Mouse (Mus musculus) lung, adult 2 months (tissue): ENCODE data around the gene Usp32. TPM values are rescaled to one million over a fixed set of nuclear protein-coding genes. Genes with fewer than 3 reads are reported as not detected.

ENCODE experiments used
- DNase-seq: peaks from one replicate; pipeline ENCODE4 v3.0.0; 2022
- H3K4me1 ChIP-seq: fragments of 200-500 bp; 2 replicates; pipeline ENCODE4 v1.6.1; 2011; ENCODE audit warnings: low read length; ENCODE audit not compliant: control insufficient read depth, insufficient read depth
- H3K4me3 ChIP-seq: fragments of 200-500 bp; replicated peaks from 2 replicates; pipeline ENCODE3; 2011; ENCODE audit warnings: low read depth, mild to moderate bottlenecking, control low read depth, low read length; ENCODE audit errors: extremely low read depth
- CTCF ChIP-seq: fragments of 200-500 bp; IDR thresholded peaks from 2 replicates; pipeline ENCODE4 v1.5.1; 2011; ENCODE audit warnings: mild to moderate bottlenecking, low read length, control low read depth; ENCODE audit not compliant: insufficient read depth
- POLR2A ChIP-seq: fragments of 200-500 bp; IDR thresholded peaks from 2 replicates; pipeline ENCODE4 v1.6.1; 2011; ENCODE audit warnings: low read depth, mild to moderate bottlenecking, control low read depth, low read length, borderline replicate concordance; ENCODE audit errors: extremely low read depth
- WGBS: fragments of 180-500 bp; shearing (Covaris S2); methylation state at CpG from one replicate; pipeline ENCODE4 v1.1.7; 2018; 5-methylcytosine and 5-hydroxymethylcytosine counted together
- polyA plus RNA-seq: library from polyadenylated mRNA; depleted of rRNA; stranded (reverse); fragments of >200 nt; gene quantifications from 2 replicates; pipeline ENCODE4 v1.2.3, GENCODE M21; 2012

Gene Usp32
- polyA plus RNA-seq, 1 experiment = 7.9 TPM

DNA sequence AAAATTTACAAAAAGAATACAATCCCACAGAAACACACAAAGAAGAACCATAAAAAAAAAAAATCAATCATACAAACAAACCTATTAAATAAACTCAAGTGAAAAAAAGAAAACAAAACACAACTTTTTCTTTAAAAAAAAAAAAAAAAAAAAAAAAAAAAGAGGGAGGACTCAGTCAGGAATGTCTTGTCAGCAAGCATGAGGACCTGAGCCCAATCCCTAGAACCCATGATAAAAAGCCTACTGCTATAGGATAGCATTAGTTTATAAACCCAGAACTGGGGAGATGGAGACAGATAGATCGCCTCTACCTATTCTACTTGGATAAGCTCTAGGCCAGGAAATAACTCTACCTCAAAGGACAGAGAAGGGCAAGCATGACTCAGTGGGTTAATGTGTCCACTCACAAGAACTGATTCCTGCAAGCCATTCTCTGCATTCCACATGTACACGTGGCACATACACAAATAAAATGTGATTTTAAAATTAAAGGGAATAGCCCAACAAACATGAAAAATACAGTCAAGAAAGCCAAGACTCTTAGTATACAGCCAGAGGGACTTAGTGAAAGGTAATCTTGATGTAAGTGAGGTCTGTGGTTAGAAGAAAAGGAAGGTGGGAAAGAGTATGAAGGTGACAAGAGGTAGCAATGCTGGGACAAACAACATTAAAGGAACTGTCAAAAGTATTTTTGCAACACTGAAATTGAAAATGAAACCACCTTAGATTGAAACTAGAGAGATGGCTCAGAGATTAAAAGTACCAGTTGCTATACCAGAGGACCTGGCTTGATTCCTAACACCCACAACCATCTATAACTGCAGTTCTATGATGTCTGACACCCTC is 13.5 kb downstream of the Usp32 start:
- TF ChIP-seq CTCF = no peak
- TF ChIP-seq POLR2A = no peak
- 61% methylated on average over 2 of the region's 2 CpGs for WGBS
- Histone ChIP-seq H3K4me3 (no peak overlapping the region), H3K4me1 (peaks cover 3% of the 10 kb centered on the region)
- DNase-seq = no peak

DNA sequence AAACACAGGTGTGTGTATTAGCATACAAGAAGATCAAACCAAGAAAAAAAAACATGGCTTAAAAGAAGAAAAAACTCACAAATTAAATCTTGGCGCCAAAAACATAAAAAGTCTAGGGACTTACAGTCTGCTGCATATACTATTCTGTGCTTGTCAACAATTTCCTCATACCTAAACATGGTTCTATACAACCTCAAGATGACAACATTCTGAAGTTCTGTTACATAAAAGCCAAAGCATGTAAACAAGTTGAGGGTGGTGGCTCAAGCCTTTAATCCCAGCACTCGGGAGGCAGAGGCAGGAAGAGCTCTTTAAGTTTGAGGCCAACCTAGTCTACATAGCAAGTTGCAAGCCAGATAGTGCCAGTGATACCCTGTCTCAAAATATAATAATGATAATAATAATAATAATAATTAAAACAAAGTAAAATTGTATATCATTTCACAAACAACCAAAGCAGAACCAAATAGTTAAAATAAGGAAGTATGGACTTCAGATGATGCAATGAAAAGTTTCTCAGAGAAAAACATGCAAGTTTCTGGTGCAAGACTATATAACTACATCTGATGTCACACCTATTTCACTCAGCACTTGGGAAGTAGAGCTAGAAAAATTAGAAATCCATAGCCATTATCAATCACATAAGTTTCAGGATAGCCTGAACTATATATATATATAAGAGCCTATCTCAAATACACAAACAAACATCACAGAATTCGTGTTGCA is 16.5 kb downstream of the Usp32 start:
- TF ChIP-seq POLR2A = no peak
- TF ChIP-seq CTCF = no peak
- WGBS = 73% methylated on average over 3 of the region's 3 CpGs
- Histone ChIP-seq H3K4me1 (peaks cover 3% of the 10 kb centered on the region), H3K4me3 (no peak overlapping the region)
- no peak for DNase-seq

DNA sequence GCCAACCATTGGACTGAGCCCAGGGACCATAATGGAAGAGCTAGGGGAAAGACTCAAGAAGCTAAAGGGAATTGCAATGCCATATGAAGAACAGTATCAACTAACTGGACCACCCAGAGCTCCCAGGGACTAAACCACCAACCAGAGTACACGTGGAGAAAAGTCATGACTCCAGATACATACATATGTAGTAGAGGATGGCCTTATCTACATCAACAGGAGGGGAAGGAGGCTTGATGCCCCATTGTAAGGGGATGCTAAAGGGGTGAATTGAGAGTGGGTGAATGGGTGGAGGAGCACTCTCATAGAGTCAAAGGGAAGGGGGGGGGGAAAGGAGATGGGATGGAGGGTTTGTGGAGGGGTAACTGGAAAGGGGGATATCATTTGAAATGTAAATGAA is 17.9 kb downstream of the Usp32 start:
- Histone ChIP-seq H3K4me1 (peaks cover 3% of the 10 kb centered on the region), H3K4me3 (no peak overlapping the region)
- DNase-seq = no peak
- WGBS = 84% methylated on average over 1 of the region's 1 CpGs
- no peak for TF ChIP-seq CTCF
- TF ChIP-seq POLR2A = no peak

- no peak overlapping the region for H3K4me3 ChIP-seq
Measured at GRCm38 (mm10) chr11:85117160-85117559, 22.8 kb downstream of the Usp32 start.

DNA sequence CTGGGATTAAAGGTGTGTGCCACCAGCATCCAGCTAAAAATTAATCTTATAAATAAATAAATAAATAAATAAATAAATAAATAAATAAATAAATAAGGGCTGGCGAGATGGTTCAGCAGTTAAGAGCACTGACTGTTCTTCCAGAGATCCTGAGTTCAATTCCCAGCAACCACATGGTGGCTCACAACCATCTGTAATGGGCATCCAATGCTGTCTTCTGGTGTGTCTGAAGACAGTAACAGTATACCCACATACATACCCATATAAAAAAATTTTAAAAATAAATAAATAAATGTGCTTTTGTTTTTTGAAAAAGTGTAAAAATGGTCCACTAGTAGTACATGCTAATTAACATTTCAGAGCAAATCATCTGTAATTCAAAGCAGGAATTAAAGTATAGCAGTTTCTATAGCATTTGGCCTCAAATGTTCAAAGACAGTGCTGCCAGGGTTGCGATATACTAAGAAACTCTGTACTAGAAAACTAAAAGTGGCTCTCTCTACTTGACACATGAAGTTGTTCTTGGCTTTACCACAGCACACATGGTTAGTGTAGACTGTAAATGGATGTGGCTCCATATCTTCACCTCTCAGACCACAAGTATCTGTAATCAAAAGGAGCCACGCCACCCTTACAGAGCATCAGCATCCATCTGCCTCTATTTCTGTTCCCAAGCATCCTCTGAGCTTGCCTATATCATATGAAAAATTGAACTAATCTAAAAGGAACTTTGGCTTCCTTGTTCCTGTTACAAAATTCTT is 23.7 kb downstream of the Usp32 start:
- no peak for DNase-seq
- TF ChIP-seq POLR2A (no peak), CTCF (no peak)
- Histone ChIP-seq H3K4me3 (no peak overlapping the region), H3K4me1 (no peaks in the 10 kb centered on the region)
- 79% methylated on average over 3 of the region's 3 CpGs for WGBS

More at GRCm38 (mm10) chr11:85117160-85117559, 22.8 kb downstream of the Usp32 start:
- DNase-seq = no peak
- H3K4me1 ChIP-seq = no peaks in the 10 kb centered on the region
- TF ChIP-seq POLR2A = no peak
- TF ChIP-seq CTCF = no peak

DNA sequence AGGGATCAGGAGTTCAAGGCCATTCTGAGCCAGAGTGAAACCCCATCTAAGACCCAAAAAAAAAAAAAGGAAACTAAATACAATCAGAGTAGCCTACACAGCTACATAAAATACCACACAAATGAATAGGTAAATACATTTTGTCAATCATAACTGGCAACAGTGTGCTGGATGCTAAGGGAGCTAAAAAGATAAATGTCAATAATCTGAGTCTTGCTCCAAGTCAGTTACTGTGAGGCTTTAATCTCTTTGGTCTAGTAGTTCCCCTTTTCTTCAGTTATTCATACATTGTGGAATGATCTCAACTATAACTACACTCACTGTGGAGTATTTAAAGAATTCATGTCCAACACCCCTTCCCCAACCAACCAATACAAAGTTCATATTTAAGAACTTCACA is 30.0 kb downstream of the Usp32 start:
- no peak overlapping the region for H3K4me3 ChIP-seq
- no peaks in the 10 kb centered on the region for H3K4me1 ChIP-seq
- TF ChIP-seq POLR2A (no peak), CTCF (no peak)
- no peak for DNase-seq

DNA sequence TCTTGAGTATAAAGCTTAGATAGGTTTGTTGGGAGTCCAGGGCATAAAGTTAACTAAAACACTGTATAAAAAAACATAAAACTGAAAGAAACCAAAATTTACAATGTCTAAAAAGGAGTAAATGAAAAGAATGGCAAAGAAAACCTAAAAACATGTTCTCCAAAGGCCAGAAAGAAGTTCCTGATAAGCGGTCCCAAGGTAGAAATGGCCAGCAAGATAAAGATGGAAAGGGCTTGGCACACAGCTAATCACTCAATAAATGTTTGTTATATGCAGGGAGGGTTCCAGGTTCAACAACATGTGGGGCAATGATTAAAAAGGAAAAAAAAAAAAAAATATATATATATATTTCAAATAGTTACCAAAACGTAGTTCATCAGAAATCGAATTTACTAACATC is 32.7 kb downstream of the Usp32 start:
- Histone ChIP-seq H3K4me1 (no peaks in the 10 kb centered on the region), H3K4me3 (no peak overlapping the region)
- TF ChIP-seq POLR2A = no peak
- TF ChIP-seq CTCF = no peak
- WGBS = 95% methylated on average over 3 of the region's 3 CpGs
- DNase-seq = no peak

DNA sequence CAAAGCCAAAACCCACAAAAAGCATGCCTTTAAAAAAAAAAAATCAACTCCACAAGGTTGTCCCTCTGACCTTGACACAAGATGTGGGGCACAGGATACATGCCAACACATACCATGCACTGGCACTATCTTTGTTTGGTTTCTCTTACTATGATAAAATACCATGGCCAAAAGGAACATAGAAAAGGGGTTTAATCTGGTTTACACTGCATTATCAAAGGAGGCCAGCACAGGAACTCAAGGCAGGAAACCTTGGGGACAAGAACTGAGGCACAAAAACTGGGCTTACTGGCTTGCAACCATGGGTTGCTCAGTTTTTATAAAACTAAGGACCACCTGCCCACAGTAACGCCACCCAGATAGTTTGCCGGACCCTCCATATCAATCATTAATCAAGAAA is 34.1 kb downstream of the Usp32 start:
- Histone ChIP-seq H3K4me3 (no peak overlapping the region), H3K4me1 (no peaks in the 10 kb centered on the region)
- TF ChIP-seq CTCF = no peak
- TF ChIP-seq POLR2A = no peak
- WGBS = 93% methylated on average over 2 of the region's 2 CpGs
- no peak for DNase-seq

DNA sequence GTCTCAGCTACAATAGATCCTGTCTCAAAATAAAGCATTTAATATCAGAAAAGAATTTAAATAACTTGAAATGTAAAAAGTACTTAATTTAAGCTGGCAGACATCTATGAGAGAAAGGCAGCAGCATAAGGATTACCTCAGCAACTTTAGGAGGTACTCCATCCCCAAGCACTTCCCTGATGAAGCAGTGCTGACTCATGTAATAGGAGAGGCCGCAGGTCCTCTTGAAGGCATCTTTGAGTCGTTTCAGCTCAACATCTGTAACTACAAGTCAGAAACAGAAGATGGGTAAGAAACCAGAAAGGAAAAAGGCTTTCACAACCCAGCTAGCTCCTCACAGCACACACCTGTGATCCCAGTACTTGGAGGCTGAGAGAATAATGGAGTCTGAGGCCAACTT is 36.2 kb downstream of the Usp32 start:
- Histone ChIP-seq H3K4me3 (no peak overlapping the region), H3K4me1 (no peaks in the 10 kb centered on the region)
- 55% methylated on average over 2 of the region's 2 CpGs for whole genome bisulfite sequencing
- TF ChIP-seq CTCF = no peak
- TF ChIP-seq POLR2A = no peak
- no peak for DNase-seq
